ENCODE assay signal across 14 mouse cellular contexts in genomic region chr4:150312646-150313045, GRCm38 (mm10). TPM values are rescaled to one million over a fixed set of nuclear protein-coding genes. Genes with fewer than 3 reads are reported as not detected.
DNase-seq lines count a peak whose midpoint lies in the region; ATAC-seq lines count a peak whose summit lies in the region.
"Had no signal": no experiment of that assay in that cellular context is flagged by ENCODE, and none has a peak within 500 bp of the region (broad histone marks: within the 10 kb centered on the region; RNA-seq: fewer than 3 reads in every experiment).

No protein-coding gene starts in this region.

- ATAC-seq in forebrain, embryonic 14.5 days, result peak; percentile 29; the same call in 1 of the 2 replicates
- no peak for ATAC-seq in forebrain, embryonic 12.5 days (ENCODE audit: low FRiP score)
- ATAC-seq in hindbrain, embryonic 13.5 days (ENCODE audit: low FRiP score), result no peak
- no peak for ATAC-seq in hindbrain, embryonic 12.5 days (ENCODE audit: low FRiP score)
- no peak for ATAC-seq in megakaryocyte, adult 5-6 weeks (ENCODE audit: poor library complexity, severe bottlenecking)
- ATAC-seq: liver, postnatal 0 days had no signal

- H3K4me2 ChIP-seq in forebrain, embryonic 14.5 days (ENCODE audit: low read length), result no peak overlapping the region
- no peak overlapping the region for H3K4me2 ChIP-seq in forebrain, embryonic 12.5 days
- no peak overlapping the region for H3K4me2 ChIP-seq in hindbrain, embryonic 13.5 days
- no peak overlapping the region for H3K4me2 ChIP-seq in hindbrain, embryonic 12.5 days (replicated peaks)
- H3K4me2 ChIP-seq: limb, embryonic 12.5 days had no signal

- H3K4me3 ChIP-seq in forebrain, embryonic 14.5 days (ENCODE audit: low read depth, low read length), result no peak overlapping the region
- no peak overlapping the region for H3K4me3 ChIP-seq in forebrain, embryonic 12.5 days (replicated peaks)
- H3K4me3 ChIP-seq in hindbrain, embryonic 13.5 days, result no peak overlapping the region
- no peak overlapping the region for H3K4me3 ChIP-seq in hindbrain, embryonic 12.5 days
- H3K4me3 ChIP-seq: limb, embryonic 12.5 days; myocyte had no signal

- H3K36me3 ChIP-seq in forebrain, embryonic 14.5 days (ENCODE audit: control insufficient read depth, insufficient read depth, low read length), result no peaks in the 10 kb centered on the region
- no peaks in the 10 kb centered on the region for H3K36me3 ChIP-seq in forebrain, embryonic 12.5 days (replicated peaks)
- no peaks in the 10 kb centered on the region for H3K36me3 ChIP-seq in hindbrain, embryonic 13.5 days
- no peaks in the 10 kb centered on the region for H3K36me3 ChIP-seq in hindbrain, embryonic 12.5 days
- H3K36me3 ChIP-seq: limb, embryonic 12.5 days had no signal

- 80% methylated on average over 2 of the region's 2 CpGs for WGBS in forebrain, embryonic 14.5 days
- WGBS in forebrain, embryonic 12.5 days, result 85% methylated on average over 2 of the region's 2 CpGs
- 83% methylated on average over 2 of the region's 2 CpGs for WGBS in hindbrain, embryonic 13.5 days
- 80% methylated on average over 2 of the region's 2 CpGs for WGBS in hindbrain, embryonic 12.5 days

- no peaks in the 10 kb centered on the region for H3K27me3 ChIP-seq in forebrain, embryonic 14.5 days (replicated peaks; ENCODE audit: control insufficient read depth, insufficient read depth, low read length)
- H3K27me3 ChIP-seq in forebrain, embryonic 12.5 days, result no peaks in the 10 kb centered on the region
- no peaks in the 10 kb centered on the region for H3K27me3 ChIP-seq in hindbrain, embryonic 13.5 days
- H3K27me3 ChIP-seq in hindbrain, embryonic 12.5 days, result no peaks in the 10 kb centered on the region
- H3K27me3 ChIP-seq: limb, embryonic 12.5 days had no signal

- peak overlapping the region; percentile 41; the same call in 1 of the 2 replicates for H3K27ac ChIP-seq in forebrain, embryonic 14.5 days (ENCODE audit: low read depth, low read length)
- no peak overlapping the region for H3K27ac ChIP-seq in forebrain, embryonic 12.5 days
- H3K27ac ChIP-seq in hindbrain, embryonic 13.5 days, result peak overlapping the region; percentile 48
- H3K27ac ChIP-seq in hindbrain, embryonic 12.5 days, result no peak overlapping the region
- H3K27ac ChIP-seq: limb, embryonic 12.5 days had no signal

- DNase-seq in forebrain, embryonic 14.5 days (ENCODE audit: low spot score), result peak; percentile 40
- DNase-seq in brain, adult 2 months (ENCODE audit: low read depth, low spot score), result peak; percentile 93
- DNase-seq in cerebellum, postnatal 10 days, result peak; percentile 53 to 69
- no peak for DNase-seq in thymus, postnatal 14 days
- DNase-seq: embryo, embryonic 11 days; kidney, adult 2 months; liver, postnatal 0 days; spleen, adult 18-20 months had no signal

- H3K9me3 ChIP-seq in forebrain, embryonic 14.5 days (replicated peaks; ENCODE audit: control insufficient read depth, low read length), result no peaks in the 10 kb centered on the region
- H3K9me3 ChIP-seq in forebrain, embryonic 12.5 days, result no peaks in the 10 kb centered on the region
- no peaks in the 10 kb centered on the region for H3K9me3 ChIP-seq in hindbrain, embryonic 13.5 days
- no peaks in the 10 kb centered on the region for H3K9me3 ChIP-seq in hindbrain, embryonic 12.5 days (replicated peaks)
- H3K9me3 ChIP-seq: limb, embryonic 12.5 days had no signal

- H3K4me1 ChIP-seq in forebrain, embryonic 14.5 days (ENCODE audit: control insufficient read depth, insufficient read depth, low read length), result no peaks in the 10 kb centered on the region
- peaks cover 17% of the 10 kb centered on the region for H3K4me1 ChIP-seq in forebrain, embryonic 12.5 days
- peaks cover 36% of the 10 kb centered on the region for H3K4me1 ChIP-seq in hindbrain, embryonic 13.5 days (replicated peaks)
- peaks cover 29% of the 10 kb centered on the region for H3K4me1 ChIP-seq in hindbrain, embryonic 12.5 days

- no peak overlapping the region for H3K9ac ChIP-seq in forebrain, embryonic 14.5 days (ENCODE audit: low read length)
- no peak overlapping the region for H3K9ac ChIP-seq in forebrain, embryonic 12.5 days
- H3K9ac ChIP-seq in hindbrain, embryonic 13.5 days, result no peak overlapping the region
- H3K9ac ChIP-seq in hindbrain, embryonic 12.5 days, result no peak overlapping the region
- H3K9ac ChIP-seq: limb, embryonic 12.5 days; liver, postnatal 0 days had no signal

RNA-seq across cellular contexts. Expression of gene Rere, which starts 31.2 kb away (rescaled TPM):
- 21.2 and 25.1 TPM in 2 replicates for polyA plus RNA-seq in forebrain, embryonic 14.5 days (2014; fragmentation: Nextera tagmentation; extraction: Ambion mirVana)
- polyA plus RNA-seq in forebrain, embryonic 12.5 days (2016; fragmentation: Nextera tagmentation; extraction: Ambion mirVana), result 41.5 and 44.4 TPM in 2 replicates
- polyA plus RNA-seq in hindbrain, embryonic 13.5 days (2015; fragmentation: Nextera tagmentation; extraction: Ambion mirVana), result 36.2 and 39.0 TPM in 2 replicates
- polyA plus RNA-seq in hindbrain, embryonic 12.5 days (2016; fragmentation: Nextera tagmentation; extraction: Ambion mirVana), result 60.5 and 66.1 TPM in 2 replicates
- 60.3 and 65.8 TPM in 2 replicates for total RNA-seq in megakaryocyte, adult 5-6 weeks (2015)
- 16.3 and 19.1 TPM in 2 replicates for total RNA-seq in megakaryocyte, adult 5-6 weeks (2017)

Comparison
In these comparisons a context has a peak if more than half of its experiments do, and no peak if none do; other contexts are left out.
1. H3K27ac ChIP-seq: peak in forebrain, embryonic 14.5 days (single experiment) and hindbrain, embryonic 13.5 days (single experiment); none in forebrain, embryonic 12.5 days (single experiment) and hindbrain, embryonic 12.5 days (single experiment).